Mouse (Mus musculus) liver, adult 2 months (tissue): ENCODE measurements around the gene Gm20388.

Experiments used
- CTCF ChIP-seq: fragments of 200-500 bp; IDR thresholded peaks from 2 replicates; pipeline ENCODE4 v1.5.1; 2011; ENCODE audit warnings: low read depth, low read length, control low read depth
- POLR2A ChIP-seq: fragments of 200-500 bp; IDR thresholded peaks from 2 replicates; pipeline ENCODE4 v1.6.1; 2011; ENCODE audit warnings: low read length, control low read depth; ENCODE audit not compliant: insufficient read depth; ENCODE audit errors: extremely low read depth

DNA sequence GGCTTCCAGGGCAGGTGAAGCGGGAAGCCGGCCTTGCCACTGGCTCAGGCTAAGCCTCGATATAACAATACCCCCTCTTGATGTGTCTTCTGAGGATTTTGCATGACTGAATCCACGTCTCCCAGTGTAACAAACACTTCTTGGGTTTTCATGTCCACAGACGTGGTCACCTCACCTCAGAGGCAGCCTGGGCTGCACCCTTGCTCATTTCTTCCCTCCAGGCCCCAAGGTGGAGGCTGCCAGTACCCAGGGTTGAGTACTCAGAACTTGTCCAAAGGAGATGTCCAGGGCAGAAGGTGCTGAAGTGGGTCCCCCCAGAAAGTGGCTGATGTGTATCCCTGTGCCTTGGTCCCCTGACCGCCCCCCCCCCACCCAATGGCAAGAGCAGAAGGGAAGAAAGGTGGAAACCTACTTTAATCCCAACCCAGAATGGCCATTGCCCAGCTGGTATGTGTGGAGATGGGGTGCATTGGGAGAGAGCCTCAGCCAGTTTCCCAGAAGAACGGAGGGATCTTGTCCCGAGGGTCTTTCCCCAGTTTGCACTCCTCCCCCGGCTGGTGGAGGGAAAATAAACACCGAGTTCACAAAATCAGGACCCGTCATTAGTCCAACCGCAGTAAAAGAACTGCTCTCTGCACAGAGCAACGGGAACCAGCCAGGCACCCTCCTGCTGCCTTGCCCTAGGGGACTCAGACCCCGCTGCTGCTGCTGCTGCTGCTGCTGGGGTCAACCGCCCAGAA is 1163.6 kb downstream of the Gm20388 start:
- TF ChIP-seq CTCF (no peak), POLR2A (no peak)
